Mouse (Mus musculus) heart, embryonic 16.5 days (tissue): Measurements from ENCODE around the gene Kcnj11. TPM values are rescaled to one million over a fixed set of nuclear protein-coding genes. Genes with fewer than 3 reads are reported as not detected.

Experiments
- ATAC-seq: fragments of 200-750 bp; cut with Nextera tagmentation; replicated peaks from 2 replicates; pipeline ENCODE4 v1.8.0; 2017; ENCODE audit warnings: moderate number of reproducible peaks; ENCODE audit not compliant: insufficient read depth, low FRiP score; ENCODE audit errors: extremely low read depth
- H3K27ac ChIP-seq: fragments of 300-500 bp; sonication (generic); 2 replicates; pipeline ENCODE4 v1.5.1; 2014; ENCODE audit warnings: mild to moderate bottlenecking, low read length, control low read depth, moderate library complexity
- H3K27me3 ChIP-seq: fragments of 300-500 bp; sonication (generic); 2 replicates; pipeline ENCODE4 v1.6.1; 2014; ENCODE audit warnings: low read length, mixed read lengths; ENCODE audit not compliant: control insufficient read depth, insufficient read depth
- H3K36me3 ChIP-seq: fragments of 300-500 bp; sonication (generic); 2 replicates; pipeline ENCODE4 v1.6.1; 2014; ENCODE audit not compliant: control insufficient read depth, insufficient read depth
- H3K4me1 ChIP-seq: fragments of 300-500 bp; sonication (generic); 2 replicates; pipeline ENCODE4 v1.6.1; 2014; ENCODE audit warnings: low read length, mixed read lengths; ENCODE audit not compliant: control insufficient read depth, insufficient read depth
- H3K4me2 ChIP-seq: fragments of 300-500 bp; sonication (generic); 2 replicates; pipeline ENCODE4 v1.6.1; 2014; ENCODE audit warnings: low read depth, mild to moderate bottlenecking, control low read depth, low read length
- H3K4me3 ChIP-seq: fragments of 300-500 bp; sonication (generic); 2 replicates; pipeline ENCODE4 v1.5.1; 2014; ENCODE audit warnings: mild to moderate bottlenecking, control low read depth, low read length
- H3K9ac ChIP-seq: fragments of 300-500 bp; sonication (generic); 2 replicates; pipeline ENCODE4 v1.6.1; 2014; ENCODE audit warnings: low read length, control low read depth
- H3K9me3 ChIP-seq: fragments of 300-500 bp; sonication (generic); replicated peaks from 2 replicates; pipeline ENCODE4 v1.6.1; 2016; ENCODE audit warnings: low read length; ENCODE audit not compliant: control insufficient read depth
- WGBS: fragments of 180-500 bp; shearing (Covaris S2); extraction: QIAGEN DNeasy Blood & Tissue Kit; methylation state at CpG from one replicate; pipeline ENCODE4 v1.1.7; 2014; 5-methylcytosine and 5-hydroxymethylcytosine counted together
- polyA plus RNA-seq: library from polyadenylated mRNA; unstranded; fragments of >200 nt; fragmentation: Nextera tagmentation; extraction: Ambion mirVana; gene quantifications from 2 replicates; pipeline ENCODE4 v1.2.1, GENCODE M21; 2015

Gene Kcnj11
- polyA plus RNA-seq, 1 experiment from 2014 or later = 10.4 TPM

DNA sequence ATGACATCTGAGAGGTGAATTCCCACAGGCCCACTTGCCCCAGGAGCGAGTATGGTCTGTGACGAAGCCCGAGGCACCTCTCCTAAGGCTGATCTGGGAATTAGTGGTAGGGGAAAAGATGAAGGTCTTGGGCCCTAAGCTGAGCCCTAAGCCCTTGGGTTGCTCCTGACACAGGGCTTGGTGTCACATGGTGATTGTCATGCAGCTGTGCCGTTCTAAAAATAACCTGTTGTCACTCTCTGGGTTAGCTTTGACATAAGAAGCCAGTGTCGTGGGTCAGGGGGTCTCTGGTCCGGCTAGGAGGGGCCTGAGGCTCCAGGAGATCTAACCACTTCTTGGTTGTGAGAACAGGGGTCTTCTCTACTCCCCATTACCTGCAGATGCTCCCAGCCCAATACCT lies 11.4 kb upstream of the Kcnj11 start:
- H3K9ac ChIP-seq = peak overlapping the region; percentile 15; the same call in 1 of the 2 replicates
- no peaks in the 10 kb centered on the region for H3K9me3 ChIP-seq
- peak; percentile 42 for ATAC-seq
- no peak overlapping the region for H3K4me3 ChIP-seq
- H3K36me3 ChIP-seq = no peaks in the 10 kb centered on the region
- peaks cover 44% of the 10 kb centered on the region for H3K4me1 ChIP-seq
- H3K4me2 ChIP-seq = no peak overlapping the region
- 37% methylated on average over 6 of the region's 6 CpGs for WGBS
- H3K27me3 ChIP-seq = no peaks in the 10 kb centered on the region; the same call in 1 of the 2 replicates
- peak overlapping the region; percentile 20 for H3K27ac ChIP-seq

DNA sequence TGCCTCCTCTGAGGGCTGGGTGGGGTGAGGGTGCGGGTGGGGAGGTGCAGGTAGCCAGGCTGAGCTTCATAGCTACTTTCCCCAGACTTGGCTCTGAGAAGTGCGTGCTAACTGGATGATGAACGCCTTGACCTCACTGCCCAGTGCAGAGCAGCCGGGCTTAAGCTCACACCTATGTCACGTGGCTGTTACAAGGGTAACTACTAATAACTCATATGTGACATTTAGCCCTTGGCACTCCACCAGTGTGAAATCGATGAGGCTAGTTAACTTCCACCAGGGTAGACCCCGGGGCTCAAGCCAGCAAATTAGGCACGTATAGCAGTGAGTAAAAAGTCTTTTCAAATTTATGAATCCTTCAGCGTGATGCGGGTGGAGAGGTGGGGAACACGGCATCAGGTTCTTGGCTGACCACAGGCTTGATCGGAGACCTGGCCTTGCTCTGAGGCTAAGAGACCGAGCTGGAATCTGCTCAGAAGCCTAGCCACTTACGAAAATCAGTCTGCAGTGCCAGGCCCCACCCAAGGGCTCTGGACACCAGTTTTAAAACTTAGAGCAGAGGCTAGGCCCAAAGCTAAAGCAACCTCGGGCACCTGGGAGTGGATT lies 10.8 kb upstream of the Kcnj11 start:
- H3K27ac ChIP-seq = peak overlapping the region; percentile 15
- 0 out of 2 replicates have a peak overlapping the region, but pooled peaks have one; percentile 15 for H3K9ac ChIP-seq
- no peak overlapping the region for H3K4me3 ChIP-seq
- no peaks in the 10 kb centered on the region for H3K36me3 ChIP-seq
- WGBS = 70% methylated on average over 15 of the region's 15 CpGs
- peaks cover 38% of the 10 kb centered on the region for H3K4me1 ChIP-seq
- no peak for ATAC-seq
- no peaks in the 10 kb centered on the region for H3K9me3 ChIP-seq
- no peaks in the 10 kb centered on the region; the same call in 1 of the 2 replicates for H3K27me3 ChIP-seq
- no peak overlapping the region for H3K4me2 ChIP-seq

DNA sequence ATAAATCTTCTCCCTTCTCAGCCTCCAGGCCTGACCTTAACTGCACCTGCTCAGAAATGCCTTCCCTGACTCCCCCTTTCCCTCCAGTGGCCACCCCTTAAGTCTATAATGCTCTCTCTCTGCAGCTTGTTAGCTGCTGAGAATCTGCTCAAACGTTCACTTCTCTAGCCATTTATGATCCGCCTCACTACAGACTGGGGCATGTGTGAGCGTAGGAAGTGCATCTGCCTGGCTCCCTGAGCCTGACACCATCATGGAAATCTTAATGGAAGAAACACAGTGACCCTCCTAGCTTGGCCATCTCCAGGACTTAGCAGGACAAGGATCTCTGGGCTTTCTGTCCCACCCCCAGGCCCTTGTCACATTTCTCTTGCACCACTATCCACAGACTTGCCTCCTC lies 9.5 kb upstream of the Kcnj11 start:
- ATAC-seq = no peak
- WGBS = 75% methylated on average over 3 of the region's 3 CpGs
- no peak overlapping the region for H3K27ac ChIP-seq

DNA sequence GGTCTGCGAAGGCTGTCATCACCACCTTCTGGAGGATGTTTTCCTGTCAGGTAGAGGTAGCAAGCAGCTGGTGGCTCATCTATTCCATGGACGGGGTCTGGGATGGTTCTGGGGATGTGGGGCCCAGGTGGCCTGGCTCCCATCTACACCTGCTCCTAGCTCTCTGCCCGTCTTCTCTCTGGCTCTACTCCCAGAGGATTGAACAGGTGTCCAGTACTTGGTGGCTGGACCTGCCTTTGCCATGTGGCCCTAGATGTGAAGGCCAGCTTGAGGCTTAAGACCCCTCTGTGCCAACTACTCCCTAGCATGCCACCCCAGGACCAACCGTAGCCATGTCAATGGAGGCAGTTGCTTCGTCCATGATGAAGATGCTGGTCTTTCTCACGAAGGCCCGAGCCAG lies 4.9 kb upstream of the Kcnj11 start:
- Histone ChIP-seq H3K27ac (no peak overlapping the region), H3K9me3 (no peaks in the 10 kb centered on the region), H3K4me3 (no peak overlapping the region), H3K27me3 (no peaks in the 10 kb centered on the region), H3K36me3 (no peaks in the 10 kb centered on the region), H3K4me2 (no peak overlapping the region), H3K9ac (no peak overlapping the region), H3K4me1 (no peaks in the 10 kb centered on the region)
- 86% methylated on average over 7 of the region's 7 CpGs for WGBS
- no peak for ATAC-seq

More for the DNA sequence above, 9.5 kb upstream of the Kcnj11 start:
- H3K9ac ChIP-seq = no peak overlapping the region
- H3K36me3 ChIP-seq = no peaks in the 10 kb centered on the region
- no peaks in the 10 kb centered on the region; the same call in 1 of the 2 replicates for H3K27me3 ChIP-seq
- no peak overlapping the region for H3K4me2 ChIP-seq
- no peaks in the 10 kb centered on the region for H3K9me3 ChIP-seq
- peaks cover 27% of the 10 kb centered on the region for H3K4me1 ChIP-seq
- no peak overlapping the region for H3K4me3 ChIP-seq

DNA sequence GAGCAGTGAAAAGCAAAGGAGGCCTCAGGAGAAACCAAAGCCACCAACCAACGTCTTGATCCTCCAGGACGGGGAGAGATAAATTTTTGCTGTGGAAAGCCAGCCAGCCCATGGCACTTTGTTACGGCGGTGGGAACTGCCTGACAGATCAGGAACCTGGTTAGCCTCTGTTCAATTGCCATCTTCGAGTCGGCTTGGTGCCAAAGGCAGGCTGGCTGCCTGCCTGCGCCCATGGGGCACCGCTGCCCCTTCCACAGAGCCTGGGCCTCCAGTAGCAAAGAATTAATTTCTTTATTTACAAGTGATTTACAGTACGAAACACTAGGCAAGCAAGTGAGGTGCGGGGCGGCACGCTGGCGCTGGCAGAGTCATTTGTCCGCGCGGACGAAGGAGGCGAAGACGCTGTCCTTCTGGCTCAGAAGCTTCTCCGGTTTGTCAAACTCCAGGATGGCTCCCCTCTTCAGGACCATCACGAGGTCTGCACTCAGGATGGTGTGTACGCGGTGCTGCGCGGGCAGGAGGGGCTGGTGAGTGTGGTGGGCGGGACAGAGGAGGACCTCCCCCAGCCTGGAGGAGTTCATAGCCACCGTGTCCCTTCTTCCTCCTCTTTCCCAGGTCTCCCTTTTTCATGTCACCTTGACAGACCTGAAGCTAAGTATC lies 3.8 kb upstream of the Kcnj11 start:
- no peaks in the 10 kb centered on the region for H3K4me1 ChIP-seq
- H3K9ac ChIP-seq = no peak overlapping the region
- H3K27ac ChIP-seq = no peak overlapping the region
- WGBS = 75% methylated on average over 27 of the region's 27 CpGs
- H3K4me3 ChIP-seq = no peak overlapping the region
- H3K9me3 ChIP-seq = no peaks in the 10 kb centered on the region
- H3K36me3 ChIP-seq = no peaks in the 10 kb centered on the region
- H3K4me2 ChIP-seq = no peak overlapping the region
- H3K27me3 ChIP-seq = no peaks in the 10 kb centered on the region
- no peak for ATAC-seq

DNA sequence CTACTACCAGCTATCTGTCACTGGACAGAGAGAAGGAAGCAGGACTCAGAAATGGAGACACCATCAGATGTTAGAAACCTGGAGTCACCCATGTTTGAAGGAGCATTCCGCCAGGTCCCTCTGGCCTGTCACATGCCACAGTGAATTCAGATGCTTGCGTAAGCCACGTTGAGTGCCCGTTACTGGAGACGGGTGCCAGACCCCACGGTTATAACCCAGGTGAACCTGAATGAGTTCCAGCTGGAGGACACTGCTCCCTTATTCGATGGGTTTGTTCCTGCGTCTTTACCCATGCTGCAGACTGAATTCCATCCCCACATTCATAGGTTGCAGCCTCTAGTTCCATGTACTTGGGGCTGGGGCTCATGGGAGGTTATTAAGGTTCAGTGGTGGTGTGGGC lies 3.2 kb upstream of the Kcnj11 start:
- H3K27ac ChIP-seq = no peak overlapping the region
- 78% methylated on average over 8 of the region's 8 CpGs for WGBS
- H3K36me3 ChIP-seq = no peaks in the 10 kb centered on the region
- H3K4me3 ChIP-seq = no peak overlapping the region
- H3K9me3 ChIP-seq = no peaks in the 10 kb centered on the region
- H3K9ac ChIP-seq = no peak overlapping the region
- H3K4me2 ChIP-seq = no peak overlapping the region
- no peaks in the 10 kb centered on the region for H3K4me1 ChIP-seq
- H3K27me3 ChIP-seq = no peaks in the 10 kb centered on the region
- no peak for ATAC-seq

DNA sequence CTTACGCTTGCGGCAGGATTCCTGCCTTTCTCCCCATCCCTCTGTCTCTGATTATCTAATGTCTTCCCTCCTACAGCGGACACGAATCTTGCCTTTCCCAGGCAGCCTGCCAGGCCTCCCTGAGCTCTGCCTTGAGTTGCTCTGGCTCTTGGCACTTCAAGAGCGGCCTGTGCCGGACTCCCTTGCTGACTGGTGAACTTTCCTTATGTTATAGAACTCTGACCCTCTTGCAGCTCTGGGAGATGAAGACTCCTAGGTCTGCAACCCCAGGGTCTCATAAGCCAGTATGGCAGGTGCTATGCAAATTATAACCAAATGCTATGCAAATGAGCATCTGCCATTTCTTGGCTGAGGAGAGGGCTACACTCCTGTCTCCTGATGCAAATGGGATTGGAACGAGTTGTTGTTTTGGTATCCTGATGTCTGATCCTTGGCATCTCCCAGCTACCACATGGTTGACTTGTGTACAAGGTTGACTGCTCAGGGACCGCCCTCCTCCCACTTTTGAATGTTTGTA lies 2.6 kb upstream of the Kcnj11 start:
- H3K27ac ChIP-seq = no peak overlapping the region
- no peak overlapping the region for H3K4me2 ChIP-seq
- H3K36me3 ChIP-seq = no peaks in the 10 kb centered on the region
- H3K9ac ChIP-seq = no peak overlapping the region
- no peaks in the 10 kb centered on the region for H3K4me1 ChIP-seq
- WGBS = 71% methylated on average over 8 of the region's 8 CpGs
- no peaks in the 10 kb centered on the region for H3K9me3 ChIP-seq
- no peak for ATAC-seq
- no peaks in the 10 kb centered on the region for H3K27me3 ChIP-seq
- H3K4me3 ChIP-seq = no peak overlapping the region

DNA sequence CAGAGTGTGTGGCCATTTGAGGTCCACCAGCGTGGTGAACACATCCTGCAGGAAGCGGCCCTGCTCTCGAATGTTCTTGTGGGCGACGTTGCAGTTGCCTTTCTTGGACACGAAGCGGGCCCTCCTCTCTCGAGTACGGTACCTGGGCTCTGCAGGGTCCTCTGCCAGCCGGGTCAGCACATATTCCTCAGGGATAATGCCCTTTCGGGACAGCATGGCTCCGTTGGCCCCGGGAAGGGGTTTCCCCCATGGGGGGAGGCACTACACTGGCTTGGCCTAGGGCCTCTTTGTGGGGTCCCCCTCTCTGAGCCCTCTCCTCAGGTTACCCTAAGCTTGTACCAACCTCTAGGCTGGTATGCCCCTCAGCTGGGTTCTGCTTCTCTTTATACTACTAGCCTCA lies 882 bp downstream of the Kcnj11 start:
- no peak for ATAC-seq
- peaks cover 10% of the 10 kb centered on the region for H3K4me1 ChIP-seq
- H3K4me3 ChIP-seq = peak overlapping the region; percentile 62
- WGBS = 66% methylated on average over 13 of the region's 13 CpGs
- H3K36me3 ChIP-seq = no peaks in the 10 kb centered on the region
- H3K9ac ChIP-seq = peak overlapping the region; percentile 84
- H3K27ac ChIP-seq = peak overlapping the region; percentile 99
- no peaks in the 10 kb centered on the region for H3K9me3 ChIP-seq
- no peaks in the 10 kb centered on the region for H3K27me3 ChIP-seq
- peak overlapping the region; percentile 71 for H3K4me2 ChIP-seq

DNA sequence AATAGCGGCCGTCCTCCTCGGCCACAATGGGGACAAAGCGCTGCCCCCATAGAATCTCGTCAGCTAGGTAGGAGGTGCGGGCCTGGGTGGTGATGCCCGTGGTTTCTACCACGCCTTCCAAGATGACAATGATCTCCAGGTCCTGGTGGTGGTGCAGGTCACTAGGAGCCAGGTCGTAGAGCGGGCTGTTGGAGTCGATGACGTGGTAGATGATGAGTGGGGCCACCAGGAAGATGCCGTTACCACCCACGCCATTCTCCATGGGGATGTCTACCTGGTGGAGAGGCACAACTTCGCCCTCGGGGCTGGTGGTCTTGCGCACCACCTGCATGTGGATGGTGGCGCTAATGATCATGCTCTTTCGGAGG lies 1.7 kb downstream of the Kcnj11 start:
- H3K27ac ChIP-seq = peak overlapping the region; percentile 99
- WGBS = 69% methylated on average over 19 of the region's 19 CpGs
- peak overlapping the region; percentile 71 for H3K4me2 ChIP-seq
- no peaks in the 10 kb centered on the region for H3K27me3 ChIP-seq
- H3K4me1 ChIP-seq = peaks cover 10% of the 10 kb centered on the region
- ATAC-seq = no peak
- no peaks in the 10 kb centered on the region for H3K9me3 ChIP-seq
- peak overlapping the region; percentile 31 for H3K9ac ChIP-seq
- H3K4me3 ChIP-seq = peak overlapping the region; percentile 52
- no peaks in the 10 kb centered on the region for H3K36me3 ChIP-seq
